Mouse (Mus musculus) embryonic facial prominence, embryonic 15.5 days (tissue): Measurements from ENCODE around the gene Prss38. TPM values are rescaled to one million over a fixed set of nuclear protein-coding genes. Genes with fewer than 3 reads are reported as not detected.
"Not testable (repeated sequence)": the region's sequence is repeated elsewhere in the genome, so short reads cannot be mapped to it uniquely, and the experiment has no call there.

Source experiments
- ATAC-seq: fragments of 200-750 bp; cut with Nextera tagmentation; 2 replicates; pipeline ENCODE4 v1.8.0; 2017; ENCODE audit warnings: low read depth, moderate TSS enrichment; ENCODE audit not compliant: insufficient number of reproducible peaks, low FRiP score, low TSS enrichment
- H3K27ac ChIP-seq: fragments of 300-500 bp; sonication (generic); replicated peaks from 2 replicates; pipeline ENCODE4 v1.5.1; 2015; ENCODE audit warnings: mild to moderate bottlenecking, inconsistent platforms
- H3K27me3 ChIP-seq: fragments of 300-500 bp; sonication (generic); 2 replicates; pipeline ENCODE4 v1.6.1; 2015; ENCODE audit warnings: inconsistent platforms
- H3K36me3 ChIP-seq: fragments of 300-500 bp; sonication (generic); 2 replicates; pipeline ENCODE4 v1.6.1; 2015; ENCODE audit warnings: mild to moderate bottlenecking, inconsistent platforms
- H3K4me1 ChIP-seq: fragments of 300-500 bp; sonication (generic); 2 replicates; pipeline ENCODE4 v1.6.1; 2015; ENCODE audit warnings: inconsistent platforms
- H3K4me2 ChIP-seq: fragments of 300-500 bp; sonication (generic); replicated peaks from 2 replicates; pipeline ENCODE4 v1.6.1; 2015; ENCODE audit warnings: mild to moderate bottlenecking, inconsistent platforms
- H3K4me3 ChIP-seq: fragments of 300-500 bp; sonication (generic); replicated peaks from 2 replicates; pipeline ENCODE4 v1.5.1; 2015; ENCODE audit warnings: mild to moderate bottlenecking, inconsistent platforms
- H3K9ac ChIP-seq: fragments of 300-500 bp; sonication (generic); 2 replicates; pipeline ENCODE4 v1.6.1; 2015; ENCODE audit warnings: inconsistent platforms
- H3K9me3 ChIP-seq: fragments of 300-500 bp; sonication (generic); replicated peaks from 2 replicates; pipeline ENCODE4 v1.6.1; 2016; ENCODE audit warnings: inconsistent platforms
- WGBS: fragments of 180-500 bp; shearing (Covaris S2); methylation state at CpG from one replicate; pipeline ENCODE4 v1.1.7; 2015; 5-methylcytosine and 5-hydroxymethylcytosine counted together
- polyA plus RNA-seq: library from polyadenylated mRNA; unstranded; fragments of >200 nt; fragmentation: Nextera tagmentation; extraction: Ambion mirVana; gene quantifications from 2 replicates; pipeline ENCODE4 v1.2.1, GENCODE M21; 2015

Gene Prss38
- polyA plus RNA-seq, 1 experiment from 2014 or later: not detected

- H3K4me2 ChIP-seq: no peak overlapping the region
- H3K27me3 ChIP-seq: no peaks in the 10 kb centered on the region
- H3K9ac ChIP-seq: no peak overlapping the region
- H3K27ac ChIP-seq: no peak overlapping the region
- no peak for ATAC-seq
- no peak overlapping the region for H3K4me3 ChIP-seq
- no peaks in the 10 kb centered on the region for H3K36me3 ChIP-seq
- WGBS: 74% methylated on average over 3 of the region's 3 CpGs
- H3K9me3 ChIP-seq: no peaks in the 10 kb centered on the region
- peaks cover 7% of the 10 kb centered on the region; the same call in 1 of the 2 replicates for H3K4me1 ChIP-seq
Measured at GRCm38 (mm10) chr11:59377999-59378398, 2.5 kb upstream of the Prss38 start.

- Histone ChIP-seq H3K36me3 (no peaks in the 10 kb centered on the region), H3K27me3 (no peaks in the 10 kb centered on the region), H3K27ac (no peak overlapping the region), H3K4me3 (no peak overlapping the region), H3K9me3 (no peaks in the 10 kb centered on the region), H3K4me1 (peaks cover 22% of the 10 kb centered on the region), H3K4me2 (no peak overlapping the region), H3K9ac (no peak overlapping the region)
- no peak for ATAC-seq
- 73% methylated on average over 11 of the region's 11 CpGs for WGBS
Measured at GRCm38 (mm10) chr11:59369848-59370247, 5.6 kb downstream of the Prss38 start.

DNA sequence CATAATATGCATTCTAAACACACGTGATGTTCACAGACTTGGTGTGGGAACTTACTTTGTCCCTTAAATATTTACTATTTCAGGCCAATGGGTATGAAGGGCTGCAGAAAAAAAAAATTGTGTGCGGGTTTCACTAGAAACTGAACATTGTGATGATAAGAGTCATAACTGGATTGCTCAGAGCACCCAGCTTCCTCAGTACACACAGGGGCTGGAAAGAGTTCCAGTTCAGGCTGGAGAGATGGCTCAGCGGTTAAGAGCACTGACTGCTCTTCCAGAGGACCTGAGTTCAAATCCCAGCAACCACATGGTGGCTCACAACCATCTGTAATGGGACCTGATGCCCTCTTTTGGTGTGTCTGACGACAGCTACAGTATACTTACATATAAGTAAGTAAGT lies 7.5 kb downstream of the Prss38 start:
- H3K27ac ChIP-seq, ATAC-seq, H3K27me3 ChIP-seq, H3K9me3 ChIP-seq, H3K4me3 ChIP-seq, H3K4me2 ChIP-seq, H3K36me3 ChIP-seq, H3K9ac ChIP-seq: not testable (repeated sequence)
- peaks cover 35% of the 10 kb centered on the region for H3K4me1 ChIP-seq
- WGBS: 82% methylated on average over 4 of the region's 4 CpGs

DNA sequence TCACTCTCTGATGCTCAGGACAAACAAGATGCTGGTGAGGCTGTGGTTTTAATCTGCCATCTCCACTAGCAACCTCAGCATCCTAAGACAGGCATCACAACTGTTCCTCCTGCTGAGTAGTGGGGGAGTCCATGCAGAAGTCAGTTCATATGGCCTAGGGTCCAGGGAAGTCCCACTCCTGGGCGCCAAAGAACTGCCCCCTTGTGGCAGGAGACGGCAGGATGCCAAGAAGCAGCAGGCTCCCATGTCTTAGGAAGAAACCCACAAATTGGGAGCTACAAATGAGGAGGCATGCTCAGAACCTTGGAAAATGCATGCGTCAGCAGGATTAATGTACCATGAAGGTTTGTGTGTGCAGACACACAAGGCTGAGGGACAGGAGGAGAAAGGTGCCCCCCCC lies 8.8 kb downstream of the Prss38 start:
- H3K27ac ChIP-seq: no peak overlapping the region
- no peak for ATAC-seq
- 26% methylated on average over 3 of the region's 3 CpGs for WGBS
- H3K9ac ChIP-seq: no peak overlapping the region
- H3K4me3 ChIP-seq: no peak overlapping the region
- H3K4me2 ChIP-seq: no peak overlapping the region
- H3K9me3 ChIP-seq: no peaks in the 10 kb centered on the region
- H3K36me3 ChIP-seq: no peaks in the 10 kb centered on the region
- no peaks in the 10 kb centered on the region for H3K27me3 ChIP-seq
- peaks cover 33% of the 10 kb centered on the region for H3K4me1 ChIP-seq

DNA sequence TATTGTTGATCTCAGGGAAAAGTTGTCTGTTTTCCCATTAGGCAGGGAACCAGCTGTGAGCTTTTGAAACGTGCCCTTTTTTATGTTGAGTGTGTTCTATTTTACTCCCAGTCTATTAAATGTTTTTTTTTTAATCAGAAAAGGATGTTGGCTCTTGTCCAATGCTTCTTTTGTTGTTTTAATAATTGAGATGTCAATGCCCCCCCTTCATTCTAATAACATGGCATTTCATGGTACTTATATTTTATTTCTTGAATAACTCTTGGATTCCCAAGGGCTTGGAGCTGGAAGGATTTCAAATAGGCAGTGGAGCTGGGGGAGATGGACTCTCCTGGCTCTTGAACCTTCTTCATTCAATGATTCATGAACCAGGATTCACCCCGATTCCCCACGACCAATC lies 9.4 kb downstream of the Prss38 start:
- no peak for ATAC-seq
- 46% methylated on average over 3 of the region's 3 CpGs for WGBS
- Histone ChIP-seq H3K4me1 (peaks cover 31% of the 10 kb centered on the region), H3K27me3 (no peaks in the 10 kb centered on the region), H3K36me3 (no peaks in the 10 kb centered on the region), H3K4me3 (no peak overlapping the region), H3K9me3 (no peaks in the 10 kb centered on the region), H3K9ac (no peak overlapping the region), H3K4me2 (no peak overlapping the region), H3K27ac (peak overlapping the region; percentile 66)

DNA sequence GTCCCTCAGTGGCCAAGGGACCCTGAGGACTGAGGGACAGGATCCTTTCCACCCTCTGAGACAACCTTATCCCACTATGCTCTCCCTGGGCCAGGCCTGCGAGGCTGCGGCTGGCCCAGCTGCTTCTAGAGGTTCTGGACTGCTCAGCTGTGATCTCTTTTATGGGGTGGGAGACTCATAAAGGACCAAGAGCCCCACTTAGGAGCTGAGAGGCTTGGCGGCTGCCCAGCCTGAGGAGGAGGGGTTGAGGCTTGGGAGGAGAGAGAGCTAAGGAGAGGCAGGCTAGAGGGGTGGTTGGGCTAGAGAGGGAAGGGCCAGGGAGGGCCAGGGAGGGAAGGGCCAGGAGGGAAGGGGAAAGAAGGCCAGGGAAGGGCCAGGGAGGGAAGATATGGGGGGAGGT lies 11.0 kb downstream of the Prss38 start:
- Histone ChIP-seq H3K9me3 (no peaks in the 10 kb centered on the region), H3K4me3 (no peak overlapping the region), H3K4me2 (no peak overlapping the region), H3K27me3 (no peaks in the 10 kb centered on the region), H3K27ac (peak overlapping the region; percentile 82), H3K4me1 (peaks cover 31% of the 10 kb centered on the region), H3K36me3 (no peaks in the 10 kb centered on the region), H3K9ac (peak overlapping the region; percentile 7; the same call in 1 of the 2 replicates)
- ATAC-seq: peak; percentile 56
- 64% methylated on average over 3 of the region's 3 CpGs for WGBS

- H3K27ac ChIP-seq: peak overlapping the region; percentile 82
Measured at GRCm38 (mm10) chr11:59364007-59364406, 11.4 kb downstream of the Prss38 start.

DNA sequence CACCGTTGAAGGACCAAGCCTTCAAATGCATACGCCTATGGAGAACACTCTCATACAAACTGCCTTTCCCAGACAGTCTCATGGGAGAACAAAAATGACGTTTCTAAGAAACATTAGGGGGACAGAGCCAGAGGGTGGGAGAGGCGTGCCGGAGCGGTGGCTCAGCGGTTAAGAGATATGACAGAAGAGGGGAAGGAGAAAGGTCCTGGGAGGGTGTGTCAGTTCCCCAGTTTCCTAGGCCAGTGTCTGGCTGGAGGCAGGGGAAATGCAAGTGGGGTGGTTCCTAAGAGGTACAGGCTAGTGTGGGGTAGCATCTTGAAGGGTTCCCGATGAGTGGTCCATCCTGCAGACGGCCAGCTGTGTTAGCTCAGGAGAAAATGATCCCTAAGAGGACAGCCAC lies 14.2 kb downstream of the Prss38 start:
- 86% methylated on average over 9 of the region's 9 CpGs for WGBS
- H3K4me3 ChIP-seq: no peak overlapping the region
- H3K9me3 ChIP-seq: no peaks in the 10 kb centered on the region
- H3K9ac ChIP-seq: no peak overlapping the region
- no peak for ATAC-seq
- H3K27me3 ChIP-seq: no peaks in the 10 kb centered on the region
- H3K27ac ChIP-seq: no peak overlapping the region
- no peak overlapping the region for H3K4me2 ChIP-seq
- H3K4me1 ChIP-seq: peaks cover 29% of the 10 kb centered on the region
- H3K36me3 ChIP-seq: no peaks in the 10 kb centered on the region

More at GRCm38 (mm10) chr11:59364007-59364406, 11.4 kb downstream of the Prss38 start:
- no peaks in the 10 kb centered on the region for H3K9me3 ChIP-seq
- no peak overlapping the region for H3K4me3 ChIP-seq
- ATAC-seq: peak; percentile 25; the same call in 1 of the 2 replicates
- H3K27me3 ChIP-seq: no peaks in the 10 kb centered on the region
- H3K4me1 ChIP-seq: peaks cover 31% of the 10 kb centered on the region
- WGBS: 70% methylated on average over 9 of the region's 9 CpGs
- peak overlapping the region; percentile 7; the same call in 1 of the 2 replicates for H3K9ac ChIP-seq
- no peak overlapping the region for H3K4me2 ChIP-seq
- H3K36me3 ChIP-seq: no peaks in the 10 kb centered on the region

GRCm38 (mm10) chr11:59356874-59357289 lies 18.6 kb downstream of the Prss38 start:
- no peak for ATAC-seq
- H3K27ac ChIP-seq: no peak overlapping the region

GRCm38 (mm10) chr11:59354793-59355192 lies 20.7 kb downstream of the Prss38 start:
- ATAC-seq: no peak
- H3K9ac ChIP-seq: no peak overlapping the region
- peaks cover 9% of the 10 kb centered on the region for H3K4me1 ChIP-seq
- H3K27ac ChIP-seq: no peak overlapping the region
- H3K4me3 ChIP-seq: no peak overlapping the region
- H3K36me3 ChIP-seq: no peaks in the 10 kb centered on the region
- H3K27me3 ChIP-seq: no peaks in the 10 kb centered on the region
- WGBS: 83% methylated on average over 4 of the region's 4 CpGs
- no peaks in the 10 kb centered on the region for H3K9me3 ChIP-seq
- no peak overlapping the region for H3K4me2 ChIP-seq

More at GRCm38 (mm10) chr11:59356874-59357289, 18.6 kb downstream of the Prss38 start:
- peaks cover 4% of the 10 kb centered on the region; the same call in 1 of the 2 replicates for H3K4me1 ChIP-seq
- no peak overlapping the region for H3K4me2 ChIP-seq
- H3K9ac ChIP-seq: no peak overlapping the region
- H3K9me3 ChIP-seq: no peaks in the 10 kb centered on the region
- no peaks in the 10 kb centered on the region for H3K27me3 ChIP-seq
- H3K36me3 ChIP-seq: no peaks in the 10 kb centered on the region
- 70% methylated on average over 11 of the region's 11 CpGs for WGBS
- no peak overlapping the region for H3K4me3 ChIP-seq

- Histone ChIP-seq H3K4me1 (peaks cover 22% of the 10 kb centered on the region; the same call in 1 of the 2 replicates), H3K9me3 (no peaks in the 10 kb centered on the region), H3K9ac (no peak overlapping the region), H3K4me3 (no peak overlapping the region), H3K36me3 (no peaks in the 10 kb centered on the region), H3K27ac (0 out of 2 replicates have a peak overlapping the region, but pooled peaks have one; percentile 29), H3K27me3 (no peaks in the 10 kb centered on the region), H3K4me2 (no peak overlapping the region)
- 67% methylated on average over 2 of the region's 2 CpGs for WGBS
- ATAC-seq: no peak
Measured at GRCm38 (mm10) chr11:59350326-59350725, 25.1 kb downstream of the Prss38 start.
